Mouse (Mus musculus): ENCODE data around the gene Fis1.

GRCm38 (mm10) chr5:136936750-136937149 lies 16.3 kb upstream of the Fis1 start:
- no peak for TF ChIP-seq CTCF (IDR thresholded peaks at IDR 0.05)
- no peak for TF ChIP-seq EP300 (IDR thresholded peaks at IDR 0.05; ENCODE audit: insufficient read depth, low read depth, low read length)
- no peak for TF ChIP-seq POLR2A (IDR thresholded peaks at IDR 0.05; ENCODE audit: insufficient read depth, low read depth, low read length)
